21 mouse cellular contexts compared by ENCODE assay signal in genomic region chr6:88836178-88836819, GRCm38 (mm10). TPM values are rescaled to one million over a fixed set of nuclear protein-coding genes. Genes with fewer than 3 reads are reported as not detected.
DNase-seq lines count a peak whose midpoint lies in the region; ATAC-seq and TF ChIP-seq lines count a peak whose summit lies in the region.
"Had no signal": no experiment of that assay in that cellular context is flagged by ENCODE, and none has a peak within 500 bp of the region (broad histone marks: within the 10 kb centered on the region; RNA-seq: fewer than 3 reads in every experiment).

No protein-coding gene starts in this region.

- 0 out of 2 replicates have a peak overlapping the region, but pooled peaks have one; percentile 12 for H3K9ac ChIP-seq in neural tube, embryonic 13.5 days
- no peak overlapping the region for H3K9ac ChIP-seq in neural tube, embryonic 15.5 days (replicated peaks)
- H3K9ac ChIP-seq: embryonic facial prominence, embryonic 15.5 days; forebrain, embryonic 13.5 days; heart, embryonic 13.5 days had no signal

- H3K27ac ChIP-seq in neural tube, embryonic 13.5 days (replicated peaks) = no peak overlapping the region
- H3K27ac ChIP-seq in neural tube, embryonic 15.5 days (replicated peaks) = no peak overlapping the region
- H3K27ac ChIP-seq: embryonic facial prominence, embryonic 15.5 days; forebrain, embryonic 13.5 days; heart, embryonic 13.5 days; left cerebral cortex, adult 2 months; limb, embryonic 10.5 days had no signal

- no peak overlapping the region for H3K4me2 ChIP-seq in neural tube, embryonic 13.5 days
- H3K4me2 ChIP-seq in neural tube, embryonic 15.5 days = no peak overlapping the region
- H3K4me2 ChIP-seq: embryonic facial prominence, embryonic 15.5 days; forebrain, embryonic 13.5 days; heart, embryonic 13.5 days had no signal

- TF ChIP-seq CTCF in lung, adult 2 months (IDR thresholded peaks at IDR 0.05; ENCODE audit: insufficient read depth, low read length) = no peak

- WGBS in neural tube, embryonic 13.5 days = 83% methylated on average over 28 of the region's 28 CpGs
- WGBS in neural tube, embryonic 15.5 days = 83% methylated on average over 28 of the region's 28 CpGs
- WGBS in lung, adult 2 months = 78% methylated on average over 28 of the region's 28 CpGs

- H3K36me3 ChIP-seq in neural tube, embryonic 13.5 days = peaks cover 45% of the 10 kb centered on the region
- peaks cover 46% of the 10 kb centered on the region for H3K36me3 ChIP-seq in neural tube, embryonic 15.5 days

- no peak for ATAC-seq in neural tube, embryonic 13.5 days (ENCODE audit: low read depth)
- no peak for ATAC-seq in neural tube, embryonic 15.5 days (ENCODE audit: low FRiP score)
- ATAC-seq: forebrain, embryonic 13.5 days; hindbrain, embryonic 16.5 days had no signal

- peak; percentile 45 for DNase-seq in heart, postnatal 4 days
- DNase-seq in heart, adult 8-10 months (ENCODE audit: low spot score) = no peak
- DNase-seq in lung, adult 2 months = no peak
- peak; percentile 74 to 91 for DNase-seq in lung, postnatal 4 days
- DNase-seq in thymus, postnatal 14 days = no peak
- no peak for DNase-seq in thymus, postnatal 0 days (ENCODE audit: low spot score)
- DNase-seq: adrenal gland, postnatal 36 days; embryo, embryonic 11 days; gastrocnemius, postnatal 25 days; heart, postnatal 36 days; kidney, adult 18-20 months; kidney, postnatal 25 days; spleen, adult 18-20 months had no signal

- no peak overlapping the region for H3K4me3 ChIP-seq in neural tube, embryonic 13.5 days
- H3K4me3 ChIP-seq in neural tube, embryonic 15.5 days (replicated peaks) = no peak overlapping the region
- no peak overlapping the region for H3K4me3 ChIP-seq in lung, adult 2 months (replicated peaks; ENCODE audit: extremely low read depth, low read depth, low read length)
- H3K4me3 ChIP-seq: embryonic facial prominence, embryonic 15.5 days; forebrain, embryonic 13.5 days; heart, embryonic 13.5 days; left cerebral cortex, adult 2 months; limb, embryonic 10.5 days had no signal

- TF ChIP-seq POLR2A in lung, adult 2 months (IDR thresholded peaks at IDR 0.05; ENCODE audit: borderline replicate concordance, extremely low read depth, low read depth, low read length) = 0 out of 2 replicates have a peak, but pooled peaks have one; percentile 10

- no peaks in the 10 kb centered on the region for H3K9me3 ChIP-seq in neural tube, embryonic 13.5 days
- H3K9me3 ChIP-seq in neural tube, embryonic 15.5 days (replicated peaks) = no peaks in the 10 kb centered on the region
- H3K9me3 ChIP-seq: embryonic facial prominence, embryonic 15.5 days; forebrain, embryonic 13.5 days; heart, embryonic 13.5 days; limb, embryonic 10.5 days had no signal

- H3K27me3 ChIP-seq in neural tube, embryonic 13.5 days = no peaks in the 10 kb centered on the region
- H3K27me3 ChIP-seq in neural tube, embryonic 15.5 days (replicated peaks) = no peaks in the 10 kb centered on the region
- H3K27me3 ChIP-seq: embryonic facial prominence, embryonic 15.5 days; forebrain, embryonic 13.5 days; heart, embryonic 13.5 days had no signal

- peaks cover 28% of the 10 kb centered on the region for H3K4me1 ChIP-seq in neural tube, embryonic 13.5 days (replicated peaks)
- H3K4me1 ChIP-seq in neural tube, embryonic 15.5 days = peaks cover 24% of the 10 kb centered on the region
- peaks cover 5% of the 10 kb centered on the region for H3K4me1 ChIP-seq in lung, adult 2 months (ENCODE audit: control insufficient read depth, insufficient read depth, low read length)

RNA-seq across cellular contexts. Expression of gene Abtb1, which starts 5.5 kb away (rescaled TPM):
- total RNA-seq in heart, postnatal 4 days (2021) = 10 to 100 TPM; 14.8 to 19.6 TPM
- 10 to 100 TPM; 18.8 to 27.6 (median 23.8) TPM for total RNA-seq in heart, adult 8-10 months (2022)
- 43.1 and 43.4 TPM in 2 replicates for polyA plus RNA-seq in neural tube, embryonic 13.5 days (2015; fragmentation: Nextera tagmentation; extraction: Ambion mirVana)
- polyA plus RNA-seq in neural tube, embryonic 15.5 days (2015; fragmentation: Nextera tagmentation; extraction: Ambion mirVana) = 42.4 and 45.4 TPM in 2 replicates
- 80.0 and 90.8 TPM in 2 replicates for polyA plus RNA-seq in lung, adult 2 months (2012; rRNA removed)
- polyA plus RNA-seq in thymus, postnatal 0 days (2015; fragmentation: Nextera tagmentation; extraction: Ambion mirVana) = 64.7 and 77.2 TPM in 2 replicates

RNA-seq across cellular contexts. Expression of gene Podxl2, which starts 38.5 kb away (rescaled TPM):
- total RNA-seq in heart, postnatal 4 days (2021) = 10 to 100 TPM; 61.1 to 65.1 TPM
- total RNA-seq in heart, adult 8-10 months (2022) = 10 to 100 TPM; 13.7 to 14.8 (median 14.2) TPM
- polyA plus RNA-seq in neural tube, embryonic 13.5 days (2015; fragmentation: Nextera tagmentation; extraction: Ambion mirVana) = 548 and 565 TPM in 2 replicates
- polyA plus RNA-seq in neural tube, embryonic 15.5 days (2015; fragmentation: Nextera tagmentation; extraction: Ambion mirVana) = 504 and 640 TPM in 2 replicates
- 35.8 and 51.4 TPM in 2 replicates for polyA plus RNA-seq in lung, adult 2 months (2012; rRNA removed)
- 14.1 and 16.9 TPM in 2 replicates for polyA plus RNA-seq in thymus, postnatal 0 days (2015; fragmentation: Nextera tagmentation; extraction: Ambion mirVana)

Comparison
In these comparisons a context has a peak if more than half of its experiments do, and no peak if none do; other contexts are left out.
1. DNase-seq: peak in heart, postnatal 4 days (single experiment) and lung, postnatal 4 days (2 of 2); none in heart, adult 8-10 months (single experiment), lung, adult 2 months (single experiment), thymus, postnatal 14 days (single experiment) and thymus, postnatal 0 days (single experiment).